Mouse (Mus musculus): ENCODE data around the gene Gm11634. TPM values are rescaled to one million over a fixed set of nuclear protein-coding genes. Genes with fewer than 3 reads are reported as not detected.
"Not testable (repeated sequence)": the region's sequence is repeated elsewhere in the genome, so short reads cannot be mapped to it uniquely, and the experiment has no call there.

Gene Gm11634
- polyA plus RNA-seq, 1 experiment from 2014 or later, result not detected

DNA sequence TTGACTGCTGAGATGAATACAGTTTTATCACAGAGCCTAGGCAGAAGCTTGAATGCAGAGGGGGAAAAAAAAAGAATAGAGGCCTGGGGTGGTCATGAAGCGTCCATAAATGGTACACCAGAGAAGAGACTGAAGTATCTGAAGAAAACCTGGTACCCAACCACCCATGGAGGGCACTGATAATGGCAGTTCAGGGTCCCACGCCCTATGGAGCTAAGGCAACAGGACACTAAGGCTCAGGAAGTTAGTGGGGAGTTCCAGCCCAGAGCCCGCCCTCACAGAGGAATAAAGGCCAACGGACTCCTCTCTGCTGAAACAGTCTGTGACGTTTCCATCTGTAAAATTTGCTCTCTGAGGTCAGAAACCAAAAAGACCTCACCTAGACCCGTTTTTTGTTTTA, 16.3 kb upstream of the Gm11634 start:
- no peaks in the 10 kb centered on the region for H3K36me3 ChIP-seq
- no peaks in the 10 kb centered on the region for H3K9me3 ChIP-seq
- H3K4me2 ChIP-seq, result no peak overlapping the region
- WGBS, result 78% methylated on average over 6 of the region's 6 CpGs
- H3K4me1 ChIP-seq (replicated peaks), result peaks cover 22% of the 10 kb centered on the region
- no peak for ATAC-seq (ENCODE audit: insufficient number of reproducible peaks, insufficient read depth, low FRiP score, low TSS enrichment, low read depth)
- H3K27ac ChIP-seq, result no peak overlapping the region
- H3K4me3 ChIP-seq (replicated peaks), result no peak overlapping the region
- no peak overlapping the region for H3K9ac ChIP-seq (replicated peaks)
- no peaks in the 10 kb centered on the region for H3K27me3 ChIP-seq

DNA sequence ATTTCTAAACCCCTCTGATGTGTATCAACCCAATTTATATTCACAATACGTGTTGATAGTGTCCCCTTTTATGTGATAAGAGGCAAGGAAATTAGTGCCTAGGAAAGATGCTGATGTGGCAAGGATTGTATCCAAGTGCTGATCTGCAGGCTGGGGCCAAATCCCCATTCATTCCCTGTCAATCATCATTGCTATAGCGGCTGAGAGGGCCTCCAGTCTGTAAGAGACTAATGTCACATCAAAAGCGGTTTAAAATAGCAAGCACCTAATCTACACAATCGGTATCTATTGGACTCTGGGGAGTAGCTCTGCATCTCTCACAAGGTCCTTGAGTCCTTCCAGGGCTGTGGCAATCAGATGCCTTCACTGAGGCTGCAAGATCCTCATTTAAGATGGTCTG, 15.1 kb upstream of the Gm11634 start:
- ATAC-seq (ENCODE audit: insufficient number of reproducible peaks, insufficient read depth, low FRiP score, low TSS enrichment, low read depth), result no peak
- Histone ChIP-seq H3K27me3 (no peaks in the 10 kb centered on the region), H3K4me3 (replicated peaks) (no peak overlapping the region), H3K27ac (no peak overlapping the region), H3K9me3 (no peaks in the 10 kb centered on the region), H3K36me3 (no peaks in the 10 kb centered on the region), H3K4me2 (no peak overlapping the region), H3K4me1 (replicated peaks) (peaks cover 23% of the 10 kb centered on the region), H3K9ac (replicated peaks) (no peak overlapping the region)
- WGBS, result 78% methylated on average over 4 of the region's 4 CpGs

DNA sequence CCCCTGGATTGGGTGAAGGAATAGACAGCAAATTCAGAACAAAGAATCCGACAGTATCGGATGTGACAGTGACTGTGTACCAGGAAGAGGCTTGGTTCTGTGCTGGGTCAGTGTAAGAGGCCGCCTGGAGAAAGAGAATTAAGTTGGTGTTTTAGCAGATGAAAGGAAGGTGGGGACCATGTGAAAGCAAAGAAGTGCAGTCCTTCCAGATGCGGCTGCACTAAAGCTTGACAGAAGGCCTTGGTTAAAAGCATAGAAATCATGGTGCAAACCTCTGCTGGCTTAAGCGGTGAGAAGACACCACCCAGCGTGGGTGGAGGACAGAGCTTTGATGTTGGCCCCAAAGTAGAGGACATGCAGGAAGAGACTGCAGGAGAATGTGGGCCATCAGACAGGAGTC, 14.5 kb upstream of the Gm11634 start:
- Histone ChIP-seq H3K9ac (replicated peaks) (no peak overlapping the region), H3K4me1 (replicated peaks) (peaks cover 23% of the 10 kb centered on the region), H3K4me3 (replicated peaks) (no peak overlapping the region), H3K4me2 (no peak overlapping the region), H3K36me3 (no peaks in the 10 kb centered on the region), H3K27me3 (no peaks in the 10 kb centered on the region), H3K27ac (no peak overlapping the region), H3K9me3 (no peaks in the 10 kb centered on the region)
- 71% methylated on average over 6 of the region's 6 CpGs for WGBS
- no peak for ATAC-seq (ENCODE audit: insufficient number of reproducible peaks, insufficient read depth, low FRiP score, low TSS enrichment, low read depth)

DNA sequence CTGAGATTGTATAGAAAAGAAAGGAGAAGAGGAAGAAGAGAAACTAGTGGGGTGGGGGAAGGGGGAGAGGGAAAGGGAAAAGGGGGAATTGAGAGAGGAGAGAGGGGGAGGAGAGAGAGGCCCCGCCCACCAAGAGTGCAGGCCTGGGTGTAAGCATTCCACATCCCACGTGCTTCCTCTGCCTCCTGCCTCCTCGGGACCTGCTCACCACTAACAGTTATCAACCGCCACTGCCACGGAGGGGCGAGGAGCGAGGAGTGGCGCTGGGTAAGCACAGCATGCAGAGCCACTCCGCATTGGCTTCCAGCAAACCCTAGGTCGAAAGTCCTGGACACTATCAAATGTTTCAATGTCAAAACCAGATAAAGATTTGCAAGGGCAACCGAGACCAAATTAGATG, 11.4 kb upstream of the Gm11634 start:
- Histone ChIP-seq H3K36me3 (no peaks in the 10 kb centered on the region), H3K4me1 (replicated peaks) (peaks cover 6% of the 10 kb centered on the region), H3K9me3 (no peaks in the 10 kb centered on the region), H3K9ac (replicated peaks) (no peak overlapping the region), H3K27me3 (no peaks in the 10 kb centered on the region), H3K4me2 (no peak overlapping the region), H3K4me3 (replicated peaks) (no peak overlapping the region), H3K27ac (no peak overlapping the region)
- 36% methylated on average over 11 of the region's 11 CpGs for WGBS
- no peak for ATAC-seq (ENCODE audit: insufficient number of reproducible peaks, insufficient read depth, low FRiP score, low TSS enrichment, low read depth)

DNA sequence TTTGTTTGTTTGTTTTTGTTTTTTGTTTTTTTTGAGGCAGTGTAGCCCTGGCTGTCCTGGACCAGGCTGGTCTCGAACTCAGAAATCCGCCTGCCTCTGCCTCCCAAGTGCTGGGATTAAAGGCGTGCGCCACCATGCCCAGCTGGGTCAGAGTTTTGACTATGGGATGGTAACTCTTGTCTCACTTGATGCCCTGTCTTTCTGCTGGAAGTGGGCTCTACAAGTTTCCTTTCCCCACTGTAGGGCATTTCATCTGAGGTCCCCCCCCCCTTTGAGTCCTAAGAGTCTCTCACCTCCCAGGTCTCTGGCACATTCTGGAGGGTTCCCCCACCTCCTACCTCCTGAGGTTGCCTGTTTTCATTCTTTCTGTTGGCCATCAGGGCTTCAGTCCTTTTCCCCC, 8.1 kb upstream of the Gm11634 start:
- peaks cover 10% of the 10 kb centered on the region for H3K4me1 ChIP-seq (replicated peaks)
- H3K27ac ChIP-seq; H3K27me3 ChIP-seq; H3K9me3 ChIP-seq; H3K36me3 ChIP-seq; ATAC-seq (ENCODE audit: insufficient number of reproducible peaks, insufficient read depth, low FRiP score, low TSS enrichment, low read depth); H3K9ac ChIP-seq (replicated peaks); H3K4me3 ChIP-seq (replicated peaks); H3K4me2 ChIP-seq: not testable (repeated sequence)
- 96% methylated on average over 4 of the region's 4 CpGs for WGBS

DNA sequence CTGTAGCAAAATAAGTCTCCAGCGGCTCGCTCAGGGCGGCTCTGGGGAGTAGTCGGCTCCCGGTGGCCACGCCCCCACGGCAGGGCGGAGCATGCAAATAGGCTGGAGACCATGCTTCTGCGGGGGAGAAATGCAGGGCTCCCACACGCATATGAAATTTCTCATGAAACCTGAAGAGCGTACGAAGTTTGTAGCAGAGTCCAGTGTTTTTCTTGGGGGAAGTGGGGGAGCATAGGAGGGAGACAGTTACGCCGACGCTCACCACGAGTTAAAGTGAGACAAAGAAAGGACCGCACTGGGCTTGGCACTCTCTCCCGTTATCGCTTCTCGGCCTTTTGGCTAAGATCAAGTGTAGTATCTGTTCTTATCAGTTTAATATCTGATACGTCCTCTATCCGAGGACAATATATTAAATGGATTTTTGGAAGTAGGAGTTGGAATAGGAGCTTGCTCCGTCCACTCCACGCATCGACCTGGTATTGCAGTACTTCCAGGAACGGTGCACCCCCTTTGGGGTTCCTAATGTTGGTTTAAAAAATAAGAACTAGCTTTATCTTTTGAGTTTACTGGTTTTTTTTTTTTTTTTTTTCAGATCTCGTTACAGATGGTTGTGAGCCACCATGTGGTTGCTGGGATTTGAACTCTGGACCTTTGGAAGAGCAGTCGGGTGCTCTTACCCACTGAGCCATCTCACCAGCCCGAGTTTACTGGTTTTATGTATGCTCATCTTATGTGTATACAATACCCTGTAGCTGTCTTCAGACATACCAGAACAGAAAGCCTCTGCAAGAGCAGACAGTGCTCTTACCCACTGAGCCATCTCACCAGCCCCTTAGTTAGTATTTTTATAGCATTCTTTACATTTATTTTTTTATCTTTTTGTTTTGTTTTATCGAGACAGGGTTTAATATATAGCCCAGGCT, 5.7 kb upstream of the Gm11634 start:
- H3K9ac ChIP-seq (replicated peaks); H3K9me3 ChIP-seq; H3K27me3 ChIP-seq; H3K36me3 ChIP-seq; H3K4me1 ChIP-seq (replicated peaks): not testable (repeated sequence)
- WGBS, result 2% methylated on average over 30 of the region's 30 CpGs
- H3K4me2 ChIP-seq, result peak overlapping the region; percentile 53
- H3K27ac ChIP-seq, result peak overlapping the region; percentile 50; the same call in 1 of the 2 replicates
- H3K4me3 ChIP-seq (replicated peaks), result peak overlapping the region; percentile 31
- ATAC-seq (ENCODE audit: insufficient number of reproducible peaks, insufficient read depth, low FRiP score, low TSS enrichment, low read depth), result peak; percentile 66

DNA sequence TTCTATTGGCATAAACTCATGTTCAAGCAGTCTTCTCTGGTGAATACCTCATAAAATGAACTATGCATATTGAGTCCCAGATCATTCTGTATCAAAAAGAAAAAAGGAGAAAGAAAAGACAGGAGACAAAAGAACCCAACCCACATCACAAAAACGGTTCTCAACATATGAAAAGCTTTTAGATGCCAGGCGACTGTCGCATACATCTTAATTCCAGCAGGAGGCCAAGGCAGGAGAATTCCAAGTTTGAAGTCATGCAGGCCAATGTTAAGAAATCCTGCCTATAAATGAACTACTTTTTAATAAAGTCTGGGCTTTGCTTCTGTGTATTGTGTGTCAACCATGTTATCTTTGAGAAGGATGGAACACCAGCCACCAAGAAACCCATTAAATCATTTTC, 5.1 kb upstream of the Gm11634 start:
- WGBS, result 3% methylated on average over 3 of the region's 3 CpGs
- no peak for ATAC-seq (ENCODE audit: insufficient number of reproducible peaks, insufficient read depth, low FRiP score, low TSS enrichment, low read depth)
- no peak overlapping the region for H3K27ac ChIP-seq
- H3K27me3 ChIP-seq, result no peaks in the 10 kb centered on the region
- H3K4me2 ChIP-seq, result peak overlapping the region; percentile 53
- no peaks in the 10 kb centered on the region for H3K9me3 ChIP-seq
- peak overlapping the region; percentile 31 for H3K4me3 ChIP-seq (replicated peaks)
- H3K36me3 ChIP-seq, result no peaks in the 10 kb centered on the region
- 0 out of 2 replicates have a peak, but pooled peaks cover 4% of the 10 kb centered on the region for H3K4me1 ChIP-seq (replicated peaks)
- no peak overlapping the region for H3K9ac ChIP-seq (replicated peaks)

DNA sequence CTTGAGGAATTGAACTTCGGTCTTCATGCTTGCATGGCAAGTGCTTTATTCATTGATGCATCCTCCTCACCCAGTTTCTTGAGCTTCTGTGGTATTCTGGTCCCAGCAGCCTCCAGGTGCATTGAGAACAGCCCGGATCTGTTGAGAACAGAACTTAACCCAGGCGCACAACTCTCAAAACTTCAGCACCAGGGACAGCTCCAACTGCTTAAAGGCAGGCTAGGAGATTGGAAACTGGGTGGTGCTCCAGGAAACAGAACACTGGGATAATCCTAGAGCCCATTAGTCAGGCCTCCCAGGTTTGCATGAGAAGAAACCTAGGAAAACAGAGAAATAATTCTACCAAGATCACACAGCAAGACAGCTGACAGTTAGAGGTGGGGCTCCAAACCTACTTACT, 3.4 kb upstream of the Gm11634 start:
- H3K4me2 ChIP-seq, result no peak overlapping the region

DNA sequence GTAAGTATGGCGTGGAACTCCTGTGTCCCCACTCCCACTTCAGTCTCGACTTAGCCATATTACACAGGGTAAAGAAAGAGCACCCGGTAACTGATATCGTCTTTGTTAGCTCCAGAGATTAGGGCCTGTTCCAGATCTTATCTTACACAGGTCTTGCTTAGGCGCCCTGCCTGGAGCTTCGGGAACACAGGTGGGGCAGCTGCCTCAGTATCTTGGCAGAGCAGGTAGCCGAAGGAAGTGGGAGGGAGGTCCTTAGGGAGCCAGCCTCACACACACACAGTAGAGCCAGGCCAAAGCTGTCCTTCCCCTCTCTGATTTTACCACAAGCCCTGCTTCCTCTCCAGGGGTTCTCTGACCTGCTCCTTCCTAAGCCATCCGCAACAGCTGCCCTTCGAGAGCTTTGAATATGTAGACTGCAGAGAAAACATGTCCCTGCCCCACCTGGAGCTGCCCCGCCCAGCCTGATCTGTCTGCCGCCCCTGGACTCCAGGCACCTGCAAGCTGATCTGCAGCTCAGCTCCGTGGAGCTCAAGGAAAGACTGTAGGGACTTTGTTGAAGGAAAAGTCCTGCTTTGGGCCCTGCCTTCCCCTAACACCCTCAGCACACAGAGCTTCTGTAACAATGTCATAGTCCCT, 8.9 kb downstream of the Gm11634 start:
- H3K27me3 ChIP-seq, result no peaks in the 10 kb centered on the region

More for the DNA sequence above, 3.4 kb upstream of the Gm11634 start:
- WGBS, result 14% methylated on average over 3 of the region's 3 CpGs
- Histone ChIP-seq H3K9ac (replicated peaks) (no peak overlapping the region), H3K9me3 (no peaks in the 10 kb centered on the region), H3K36me3 (no peaks in the 10 kb centered on the region), H3K4me3 (replicated peaks) (no peak overlapping the region), H3K4me1 (replicated peaks) (0 out of 2 replicates have a peak, but pooled peaks cover 4% of the 10 kb centered on the region), H3K27ac (no peak overlapping the region), H3K27me3 (no peaks in the 10 kb centered on the region)
- no peak for ATAC-seq (ENCODE audit: insufficient number of reproducible peaks, insufficient read depth, low FRiP score, low TSS enrichment, low read depth)

DNA sequence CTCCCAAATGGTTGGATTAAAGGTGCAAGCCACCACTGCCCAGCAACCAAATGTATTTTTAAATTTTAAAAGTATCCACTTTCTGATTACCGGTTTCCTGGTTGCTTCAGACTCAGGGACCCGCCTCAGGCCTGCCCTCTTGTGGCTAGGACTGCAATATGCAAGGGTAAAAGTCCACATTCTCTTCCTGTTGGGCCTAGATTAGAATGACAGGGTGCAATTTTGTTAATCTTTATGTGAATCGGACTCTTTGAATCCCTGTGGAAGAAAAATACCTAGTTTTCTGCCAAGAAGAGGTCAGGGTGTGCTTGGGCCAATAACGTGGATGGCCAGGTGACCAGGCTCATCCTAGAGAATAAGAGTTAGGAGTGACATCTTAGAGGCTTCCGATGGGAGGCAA, 9.6 kb downstream of the Gm11634 start:
- ATAC-seq (ENCODE audit: insufficient number of reproducible peaks, insufficient read depth, low FRiP score, low TSS enrichment, low read depth), result no peak

More for the DNA sequence above, 8.9 kb downstream of the Gm11634 start:
- Histone ChIP-seq H3K4me3 (replicated peaks) (no peak overlapping the region), H3K27ac (no peak overlapping the region), H3K9me3 (no peaks in the 10 kb centered on the region), H3K36me3 (peaks cover 4% of the 10 kb centered on the region; the same call in 1 of the 2 replicates), H3K4me2 (no peak overlapping the region), H3K9ac (replicated peaks) (no peak overlapping the region), H3K4me1 (replicated peaks) (0 out of 2 replicates have a peak, but pooled peaks cover 3% of the 10 kb centered on the region)
- ATAC-seq (ENCODE audit: insufficient number of reproducible peaks, insufficient read depth, low FRiP score, low TSS enrichment, low read depth), result no peak
- 77% methylated on average over 12 of the region's 12 CpGs for WGBS

DNA sequence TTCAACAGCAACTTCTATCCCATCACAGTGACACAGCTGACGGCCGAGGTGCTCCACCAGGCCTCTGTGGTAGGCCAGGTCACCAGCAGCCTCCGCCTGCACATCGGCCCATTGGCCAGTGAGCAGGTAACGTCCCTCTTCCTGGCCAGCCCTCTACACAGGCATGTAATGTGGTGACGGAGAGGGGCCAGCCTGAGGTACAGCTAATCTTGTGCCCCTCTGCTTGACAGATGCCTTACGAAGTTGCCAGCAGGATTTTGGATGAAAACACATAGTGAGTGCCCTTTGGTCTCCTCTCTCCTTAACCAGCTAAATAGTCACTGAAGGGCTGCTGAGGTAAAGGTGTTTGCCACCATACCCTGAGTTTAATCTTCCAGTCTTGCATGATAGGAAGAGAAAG, 10.2 kb downstream of the Gm11634 start:
- 0 out of 2 replicates have a peak, but pooled peaks cover 3% of the 10 kb centered on the region for H3K4me1 ChIP-seq (replicated peaks)
- H3K36me3 ChIP-seq, result peaks cover 4% of the 10 kb centered on the region; the same call in 1 of the 2 replicates
- no peak for ATAC-seq (ENCODE audit: insufficient number of reproducible peaks, insufficient read depth, low FRiP score, low TSS enrichment, low read depth)
- no peak overlapping the region for H3K27ac ChIP-seq
- no peak overlapping the region for H3K4me3 ChIP-seq (replicated peaks)
- no peaks in the 10 kb centered on the region for H3K27me3 ChIP-seq
- H3K9me3 ChIP-seq, result no peaks in the 10 kb centered on the region
- 86% methylated on average over 7 of the region's 7 CpGs for WGBS
- H3K9ac ChIP-seq (replicated peaks), result no peak overlapping the region
- no peak overlapping the region for H3K4me2 ChIP-seq

More for the DNA sequence above, 9.6 kb downstream of the Gm11634 start:
- no peaks in the 10 kb centered on the region for H3K27me3 ChIP-seq
- H3K4me2 ChIP-seq, result no peak overlapping the region
- H3K4me3 ChIP-seq (replicated peaks), result no peak overlapping the region
- no peaks in the 10 kb centered on the region for H3K9me3 ChIP-seq
- no peak overlapping the region for H3K9ac ChIP-seq (replicated peaks)
- 0 out of 2 replicates have a peak, but pooled peaks cover 3% of the 10 kb centered on the region for H3K4me1 ChIP-seq (replicated peaks)
- 33% methylated on average over 5 of the region's 5 CpGs for WGBS
- H3K27ac ChIP-seq, result no peak overlapping the region
- peaks cover 4% of the 10 kb centered on the region; the same call in 1 of the 2 replicates for H3K36me3 ChIP-seq

Measured in limb, embryonic 12.5 days (tissue).